Mouse (Mus musculus): ENCODE measurements around the gene Mxi1.

GRCm38 (mm10) chr19:53296331-53297254, 13.7 kb upstream of the Mxi1 start:
- TF ChIP-seq CTCF (IDR thresholded peaks at IDR 0.05 in 2 of 3, conservative IDR thresholded peaks at IDR 0.05 in 1 of 3; ENCODE audit: control insufficient read depth in 1 of 3, insufficient read depth in 1 of 3, low read depth in 2 of 3, low read length in 3 of 3, poor library complexity in 1 of 3, severe bottlenecking in 1 of 3): no peak
- TF ChIP-seq ZNF384 (IDR thresholded peaks at IDR 0.05; ENCODE audit: low read depth, low read length): no peak
- TF ChIP-seq EP300 (IDR thresholded peaks at IDR 0.05; ENCODE audit: low read depth in 1 of 2, low read length in 2 of 2): no peak
- TF ChIP-seq USF1 (IDR thresholded peaks at IDR 0.05; ENCODE audit: low read depth, low read length): no peak
- TF ChIP-seq POLR2A (IDR thresholded peaks at IDR 0.05; ENCODE audit: control insufficient read depth in 1 of 2, insufficient read depth in 1 of 2, low read depth in 1 of 2, low read length in 2 of 2, poor library complexity in 1 of 2): no peak
- no peak for TF ChIP-seq ETS1 (IDR thresholded peaks at IDR 0.05; ENCODE audit: low read depth, low read length)
- TF ChIP-seq POLR2AphosphoS2 (IDR thresholded peaks at IDR 0.05; ENCODE audit: low read length): no peak
- TF ChIP-seq MYC (IDR thresholded peaks at IDR 0.05; ENCODE audit: low read depth, low read length): no peak
- no peak for TF ChIP-seq E2F4 (IDR thresholded peaks at IDR 0.05; ENCODE audit: borderline replicate concordance, low read depth, low read length)
- no peak for TF ChIP-seq ELF1 (IDR thresholded peaks at IDR 0.05; ENCODE audit: low read depth, low read length)
- TF ChIP-seq UBTF (IDR thresholded peaks at IDR 0.05; ENCODE audit: borderline replicate concordance, insufficient read depth, low read depth, low read length): no peak
- TF ChIP-seq JUND (IDR thresholded peaks at IDR 0.05; ENCODE audit: low read depth, low read length): no peak
